Mouse (Mus musculus) liver, embryonic 14.5 days (tissue): ENCODE results near the gene Cxcl5.

Source experiments
- CTCF ChIP-seq: IDR thresholded peaks from 2 replicates; pipeline ENCODE4 v1.5.1; 2016; ENCODE audit warnings: antibody characterized with exemption, low read depth, control low read depth
- EP300 ChIP-seq: IDR thresholded peaks from 2 replicates; pipeline ENCODE4 v1.6.1; 2016; ENCODE audit warnings: antibody characterized with exemption, low read depth

GRCm38 (mm10) chr5:90804574-90804973 is 45.4 kb downstream of the Cxcl5 start:
- TF ChIP-seq CTCF (no peak), EP300 (no peak)
